Mouse (Mus musculus) liver, adult (tissue): ENCODE results near the gene Mindy4.

Experiments used
- GATA4 ChIP-seq: IDR thresholded peaks from 2 replicates; pipeline ENCODE4 v1.6.1; 2014; ENCODE audit warnings: mild to moderate bottlenecking, low read length; ENCODE audit not compliant: insufficient replicate concordance

Gene Mindy4

DNA sequence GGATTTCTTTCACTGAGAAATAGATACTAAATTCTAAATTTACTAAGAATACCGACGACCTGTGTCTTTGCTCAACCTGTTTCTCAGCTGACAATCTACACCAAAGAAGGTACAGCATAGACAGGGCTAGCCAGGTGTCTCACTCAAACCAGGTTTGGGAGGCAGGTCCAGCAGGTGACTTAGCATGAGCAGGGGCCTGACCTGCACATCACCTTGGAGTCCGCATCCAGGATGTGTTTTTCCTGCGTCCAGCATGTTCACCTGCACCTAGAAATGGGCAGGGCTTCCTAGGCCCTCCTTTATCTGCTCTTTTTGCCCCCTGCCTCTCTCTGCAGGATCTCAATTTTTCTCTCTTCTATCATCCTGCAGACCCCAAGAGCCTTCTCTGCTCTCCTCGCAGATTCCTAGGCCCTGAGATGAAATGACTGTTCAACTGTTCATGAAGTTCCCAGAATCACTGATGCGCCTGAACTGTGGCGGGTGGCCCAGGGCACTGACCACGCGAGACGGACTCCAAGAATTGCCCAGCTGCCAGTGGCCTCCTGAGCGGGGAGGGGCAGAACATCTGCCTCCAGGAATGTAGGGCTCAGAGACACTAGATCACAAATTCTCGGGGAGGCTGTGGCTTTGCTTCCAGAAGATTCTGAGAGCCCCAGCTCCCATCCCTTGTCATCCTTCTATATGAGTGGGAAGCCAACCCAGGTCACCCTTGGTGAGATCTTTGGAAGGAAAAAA is 150.7 kb downstream of the Mindy4 start:
- TF ChIP-seq GATA4 = no peak

DNA sequence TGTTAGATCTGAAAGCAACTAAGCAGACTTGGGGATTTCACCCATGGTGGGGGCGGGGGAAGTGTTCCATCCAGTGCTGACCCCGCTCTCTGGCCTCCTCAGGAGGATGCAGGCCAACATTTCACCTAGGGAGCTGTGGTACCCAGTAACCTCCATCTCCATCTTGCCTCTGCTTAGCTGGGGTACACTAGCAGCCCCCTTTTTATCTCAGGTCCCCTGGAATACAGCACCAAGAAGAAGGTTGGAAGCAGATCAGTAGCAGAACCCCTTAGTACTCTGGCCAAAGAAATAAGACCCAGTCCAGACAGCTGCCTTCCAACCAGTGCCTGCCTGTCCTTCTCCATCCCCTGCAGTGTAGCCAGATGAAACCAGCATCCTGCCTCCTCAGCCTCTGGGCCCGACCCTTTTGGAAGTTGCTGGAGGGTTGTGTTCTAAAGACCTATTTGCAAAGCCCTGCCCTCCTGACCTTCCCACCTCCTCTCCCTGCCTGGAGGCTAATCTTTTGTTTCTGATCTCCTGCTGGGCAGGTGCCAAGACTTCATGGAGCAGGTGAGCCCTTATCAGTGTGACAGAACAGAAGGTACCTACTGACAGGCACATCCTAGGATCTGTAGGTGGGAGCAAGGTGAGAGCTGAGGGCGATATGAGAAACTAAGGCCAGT is 151.4 kb downstream of the Mindy4 start:
- TF ChIP-seq GATA4 = no peak

DNA sequence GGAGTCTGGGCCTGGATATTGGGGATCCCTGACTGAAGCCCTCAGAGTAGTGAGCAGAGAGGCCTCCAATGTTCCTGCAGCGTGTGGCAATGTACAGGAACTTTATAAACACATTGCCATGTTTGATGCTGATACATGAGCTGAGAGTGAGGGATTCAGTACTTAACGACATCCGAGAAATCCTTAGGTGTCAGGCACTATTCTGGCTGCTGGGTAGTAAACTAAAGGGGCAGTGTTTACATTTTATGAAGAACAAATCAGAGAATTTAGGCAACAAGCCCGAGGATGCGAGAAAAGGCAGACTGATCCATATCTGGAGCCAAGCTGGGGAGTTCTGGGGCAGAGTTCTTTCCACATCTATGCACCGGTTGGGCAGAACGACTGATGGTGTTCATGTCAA is 152.4 kb downstream of the Mindy4 start:
- TF ChIP-seq GATA4 = no peak

DNA sequence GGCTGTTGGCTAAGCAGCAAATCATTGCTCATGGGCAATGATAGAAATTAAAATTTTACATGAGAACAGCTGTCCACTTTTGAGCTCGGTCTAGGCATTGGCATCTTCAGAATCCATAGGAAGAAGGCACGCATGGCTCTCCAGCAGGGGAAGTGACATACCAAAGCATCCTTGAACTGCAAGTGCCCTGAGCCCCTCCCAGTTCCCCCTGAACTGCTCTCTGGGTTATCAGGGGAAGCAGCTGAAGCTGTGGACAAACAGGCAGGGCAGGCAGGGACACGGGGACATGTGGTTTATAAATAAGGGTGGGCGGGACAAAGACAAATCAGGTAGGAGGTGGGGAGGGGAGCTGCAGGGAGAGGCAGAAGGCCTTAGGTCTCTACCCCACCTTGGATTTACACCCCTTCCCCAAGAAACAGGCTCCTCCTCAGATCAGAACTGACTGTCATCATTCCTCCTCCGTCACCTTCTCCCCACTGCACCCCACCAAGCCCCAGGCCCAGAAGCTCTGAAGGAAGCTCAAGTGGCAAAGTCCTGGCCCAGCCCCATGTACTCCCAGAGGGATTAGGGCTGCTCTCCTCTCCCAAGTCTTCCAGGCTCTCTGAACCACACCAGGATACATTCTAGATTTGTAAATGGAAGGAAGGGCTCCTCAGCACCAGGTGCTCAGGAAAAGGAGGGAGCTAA is 153.0 kb downstream of the Mindy4 start:
- peak; percentile 88; the same call in 1 of the 2 replicates for TF ChIP-seq GATA4

DNA sequence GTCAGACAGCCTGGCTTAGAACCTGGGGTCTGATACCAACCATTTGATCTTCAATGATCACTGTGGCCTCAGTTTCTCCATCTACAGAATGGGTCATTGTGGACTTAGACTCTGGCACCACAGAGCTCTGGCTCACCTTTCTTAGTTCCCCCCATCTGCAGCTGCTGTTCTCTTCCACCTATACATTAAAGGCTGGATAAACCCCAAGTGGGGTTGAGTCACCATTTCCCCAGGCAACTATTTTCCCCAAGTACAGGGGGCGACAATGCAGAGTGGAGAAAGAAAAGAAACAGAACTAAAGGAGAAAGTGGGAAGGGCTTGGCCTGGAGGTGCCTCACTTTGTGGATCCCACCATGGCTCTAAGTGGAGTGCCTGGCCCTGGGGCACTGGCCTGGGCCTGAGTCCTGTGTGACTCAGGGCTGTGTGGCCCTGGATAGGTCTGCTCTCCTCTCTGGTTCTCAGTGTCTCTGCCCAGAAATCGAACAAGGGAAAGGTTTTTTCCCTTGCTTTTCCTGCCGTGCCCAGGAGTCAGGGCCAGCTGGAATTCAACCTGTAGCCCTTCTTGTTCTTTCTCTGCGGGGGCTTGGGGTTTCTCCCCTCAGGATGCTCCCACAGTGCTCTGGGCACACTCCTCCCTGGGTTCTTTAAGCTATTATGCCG is 153.9 kb downstream of the Mindy4 start:
- TF ChIP-seq GATA4 = no peak

DNA sequence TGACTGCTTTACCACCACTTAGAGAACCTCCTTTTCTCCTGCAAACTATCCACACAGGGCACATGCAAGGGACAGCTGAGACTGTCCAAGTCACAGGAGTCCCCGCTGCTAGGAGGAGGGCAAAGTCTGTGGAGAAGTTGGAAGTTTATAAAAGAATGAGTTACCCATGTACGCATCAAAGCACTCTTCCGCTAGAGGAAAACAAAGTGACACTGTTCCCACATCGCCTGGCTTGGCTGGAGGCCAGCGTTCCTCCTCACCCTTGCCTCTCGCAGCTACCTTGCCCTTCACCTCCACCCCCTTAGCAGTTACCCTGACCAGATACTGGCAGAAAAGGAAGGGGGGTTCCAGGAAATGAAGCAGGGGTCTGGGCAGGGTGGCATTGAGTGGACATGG is 154.5 kb downstream of the Mindy4 start:
- no peak for TF ChIP-seq GATA4

DNA sequence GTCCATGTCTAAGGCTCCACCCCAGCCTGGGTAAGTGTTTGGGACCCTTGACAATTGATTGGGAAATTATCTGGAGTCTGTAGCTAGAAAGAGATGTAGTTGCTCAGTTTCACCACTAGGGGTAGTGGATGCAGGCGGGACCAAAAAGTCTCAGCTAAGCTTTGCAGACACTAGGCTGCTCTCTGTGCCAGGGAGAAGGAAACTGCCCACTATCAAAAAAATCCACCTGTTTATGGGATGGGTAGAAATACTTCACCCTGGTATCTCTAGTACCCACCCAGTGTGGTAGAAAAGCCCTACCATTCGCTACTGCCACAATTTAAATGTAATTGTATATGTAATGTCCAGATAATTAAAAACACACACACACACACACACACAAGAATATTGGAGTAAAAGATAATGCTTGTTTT is 155.6 kb downstream of the Mindy4 start:
- no peak for TF ChIP-seq GATA4

DNA sequence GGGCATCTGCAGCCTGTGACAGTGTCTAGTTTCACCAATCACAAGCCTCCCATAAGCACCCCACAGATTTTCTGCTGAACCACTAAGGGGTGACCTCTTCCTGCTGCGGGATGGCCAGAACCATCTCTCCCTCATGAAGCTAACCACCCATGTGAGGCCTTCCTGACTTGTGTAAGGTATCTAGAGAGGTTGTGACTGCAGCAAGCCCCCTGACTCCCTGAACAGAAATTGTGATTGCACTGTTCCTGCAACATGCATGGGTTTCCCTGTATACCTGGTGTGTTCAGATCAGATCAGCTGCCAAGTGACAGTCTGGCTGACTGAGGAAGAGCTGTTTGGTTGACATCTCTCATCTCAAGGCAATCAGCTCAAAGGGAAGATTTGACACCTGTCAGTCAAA is 159.5 kb downstream of the Mindy4 start:
- TF ChIP-seq GATA4 = no peak

DNA sequence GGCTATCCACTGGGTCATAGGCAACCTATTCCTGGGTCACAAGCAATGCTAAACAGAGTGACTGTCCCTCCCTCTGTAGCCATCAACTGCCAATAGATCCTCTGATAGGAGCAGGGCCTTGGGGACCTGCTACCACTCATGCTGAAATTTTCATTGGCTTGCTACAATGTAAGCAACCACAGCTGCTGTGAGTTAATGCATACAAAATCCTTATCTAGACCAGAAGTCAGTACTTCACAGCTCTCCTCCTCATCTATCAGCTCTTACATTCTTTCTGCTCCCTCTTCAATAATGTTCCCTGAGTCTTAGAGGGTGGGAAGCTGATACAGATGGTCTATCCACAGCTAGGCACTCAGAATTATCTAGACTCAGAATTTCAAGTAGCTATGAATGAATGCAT is 163.9 kb downstream of the Mindy4 start:
- no peak for TF ChIP-seq GATA4
